Mouse (Mus musculus) hindbrain, embryonic 16.5 days (tissue): ENCODE results near the gene Top3a. TPM values are rescaled to one million over a fixed set of nuclear protein-coding genes. Genes with fewer than 3 reads are reported as not detected.
A peak's percentile ranks its signal among the peaks of the same experiment; 100 is the strongest.

Experiments used
- ATAC-seq: fragments of 200-750 bp; cut with Nextera tagmentation; 2 replicates; pipeline ENCODE4 v1.8.0; 2017; ENCODE audit warnings: moderate TSS enrichment, moderate library complexity
- H3K27ac ChIP-seq: fragments of 300-500 bp; sonication (generic); 2 replicates; pipeline ENCODE4 v1.5.1; 2014; ENCODE audit warnings: low read depth, mild to moderate bottlenecking, control low read depth, low read length, moderate library complexity
- H3K27me3 ChIP-seq: fragments of 300-500 bp; sonication (generic); replicated peaks from 2 replicates; pipeline ENCODE4 v1.6.1; 2014; ENCODE audit warnings: low read length; ENCODE audit not compliant: control insufficient read depth, insufficient read depth
- H3K36me3 ChIP-seq: fragments of 300-500 bp; sonication (generic); 2 replicates; pipeline ENCODE4 v1.6.1; 2014; ENCODE audit warnings: mild to moderate bottlenecking, low read length, moderate library complexity, mixed read lengths; ENCODE audit not compliant: control insufficient read depth, insufficient read depth
- H3K4me1 ChIP-seq: fragments of 300-500 bp; sonication (generic); 2 replicates; pipeline ENCODE4 v1.6.1; 2014; ENCODE audit warnings: low read depth, low read length; ENCODE audit not compliant: control insufficient read depth, insufficient read depth
- H3K4me2 ChIP-seq: fragments of 300-500 bp; sonication (generic); 2 replicates; pipeline ENCODE4 v1.6.1; 2014; ENCODE audit warnings: mild to moderate bottlenecking, low read length, control low read depth, moderate library complexity
- H3K4me3 ChIP-seq: fragments of 300-500 bp; sonication (generic); 2 replicates; pipeline ENCODE4 v1.5.1; 2014; ENCODE audit warnings: mild to moderate bottlenecking, low read length, control low read depth, moderate library complexity
- H3K9ac ChIP-seq: fragments of 300-500 bp; sonication (generic); 2 replicates; pipeline ENCODE4 v1.6.1; 2014; ENCODE audit warnings: low read depth, mild to moderate bottlenecking, control low read depth, low read length, moderate library complexity
- H3K9me3 ChIP-seq: fragments of 300-500 bp; sonication (generic); 2 replicates; pipeline ENCODE4 v1.6.1; 2014; ENCODE audit warnings: mild to moderate bottlenecking, low read length, moderate library complexity; ENCODE audit not compliant: control insufficient read depth
- WGBS: fragments of 180-500 bp; shearing (Covaris S2); extraction: QIAGEN DNeasy Blood & Tissue Kit; methylation state at CpG from one replicate; pipeline ENCODE4 v1.1.7; 2014; 5-methylcytosine and 5-hydroxymethylcytosine counted together
- polyA plus RNA-seq: library from polyadenylated mRNA; unstranded; fragments of >200 nt; fragmentation: Nextera tagmentation; extraction: Ambion mirVana; gene quantifications from 2 replicates; pipeline ENCODE4 v1.2.1, GENCODE M21; 2015

The Top3a gene
- polyA plus RNA-seq, 1 experiment from 2014 or later, result 7.7 TPM

- Histone ChIP-seq H3K27me3 (no peaks in the 10 kb centered on the region), H3K36me3 (peaks cover 10% of the 10 kb centered on the region), H3K4me3 (no peak overlapping the region), H3K4me1 (no peaks in the 10 kb centered on the region), H3K9ac (no peak overlapping the region), H3K27ac (no peak overlapping the region), H3K4me2 (no peak overlapping the region), H3K9me3 (no peaks in the 10 kb centered on the region)
- ATAC-seq, result no peak
- 89% methylated on average over 3 of the region's 3 CpGs for WGBS
Measured at GRCm38 (mm10) chr11:60761681-60762080, 15.5 kb downstream of the Top3a start.

- no peak overlapping the region for H3K4me3 ChIP-seq
- H3K27me3 ChIP-seq, result no peaks in the 10 kb centered on the region
- H3K27ac ChIP-seq, result no peak overlapping the region
- 94% methylated on average over 7 of the region's 7 CpGs for WGBS
- no peak overlapping the region for H3K4me2 ChIP-seq
- ATAC-seq, result no peak
- H3K9me3 ChIP-seq, result no peaks in the 10 kb centered on the region
- H3K9ac ChIP-seq, result no peak overlapping the region
- H3K36me3 ChIP-seq, result peaks cover 34% of the 10 kb centered on the region
- H3K4me1 ChIP-seq, result no peaks in the 10 kb centered on the region
Measured at GRCm38 (mm10) chr11:60755570-60755969, 21.6 kb downstream of the Top3a start.

- no peak overlapping the region for H3K9ac ChIP-seq
- H3K27ac ChIP-seq, result no peak overlapping the region
- no peaks in the 10 kb centered on the region for H3K4me1 ChIP-seq
- H3K36me3 ChIP-seq, result peaks cover 18% of the 10 kb centered on the region
- H3K4me2 ChIP-seq, result no peak overlapping the region
- H3K9me3 ChIP-seq, result no peaks in the 10 kb centered on the region
- H3K4me3 ChIP-seq, result no peak overlapping the region
- no peak for ATAC-seq
- 78% methylated on average over 3 of the region's 3 CpGs for WGBS
- H3K27me3 ChIP-seq, result no peaks in the 10 kb centered on the region
Measured at GRCm38 (mm10) chr11:60740321-60740720, 36.8 kb downstream of the Top3a start.

GRCm38 (mm10) chr11:60737450-60737849 lies 39.7 kb downstream of the Top3a start:
- Histone ChIP-seq H3K27me3 (no peaks in the 10 kb centered on the region), H3K9ac (no peak overlapping the region), H3K4me3 (no peak overlapping the region), H3K36me3 (peaks cover 14% of the 10 kb centered on the region), H3K4me1 (no peaks in the 10 kb centered on the region), H3K27ac (no peak overlapping the region), H3K9me3 (no peaks in the 10 kb centered on the region), H3K4me2 (no peak overlapping the region)
- no peak for ATAC-seq

GRCm38 (mm10) chr11:60736491-60736890 lies 40.7 kb downstream of the Top3a start:
- H3K36me3 ChIP-seq, result peaks cover 21% of the 10 kb centered on the region
- no peak overlapping the region for H3K4me3 ChIP-seq
- no peaks in the 10 kb centered on the region for H3K9me3 ChIP-seq
- H3K4me1 ChIP-seq, result no peaks in the 10 kb centered on the region
- no peak overlapping the region for H3K4me2 ChIP-seq
- H3K9ac ChIP-seq, result no peak overlapping the region
- WGBS, result 85% methylated on average over 3 of the region's 3 CpGs
- no peak for ATAC-seq
- H3K27me3 ChIP-seq, result no peaks in the 10 kb centered on the region
- H3K27ac ChIP-seq, result no peak overlapping the region

GRCm38 (mm10) chr11:60735191-60735590 lies 42.0 kb downstream of the Top3a start:
- H3K27me3 ChIP-seq, result no peaks in the 10 kb centered on the region
- H3K36me3 ChIP-seq, result peaks cover 23% of the 10 kb centered on the region
- WGBS, result 82% methylated on average over 5 of the region's 5 CpGs
- no peak overlapping the region for H3K27ac ChIP-seq
- no peak overlapping the region for H3K9ac ChIP-seq
- ATAC-seq, result no peak
- H3K4me1 ChIP-seq, result no peaks in the 10 kb centered on the region
- H3K9me3 ChIP-seq, result no peaks in the 10 kb centered on the region
- no peak overlapping the region for H3K4me2 ChIP-seq
- no peak overlapping the region for H3K4me3 ChIP-seq

- Histone ChIP-seq H3K9ac (no peak overlapping the region), H3K27ac (no peak overlapping the region), H3K36me3 (peaks cover 20% of the 10 kb centered on the region; the same call in 1 of the 2 replicates), H3K4me1 (peaks cover 3% of the 10 kb centered on the region), H3K4me3 (no peak overlapping the region), H3K4me2 (no peak overlapping the region), H3K9me3 (no peaks in the 10 kb centered on the region), H3K27me3 (no peaks in the 10 kb centered on the region)
- 78% methylated on average over 2 of the region's 2 CpGs for WGBS
- ATAC-seq, result no peak
Measured at GRCm38 (mm10) chr11:60734206-60734605, 43.0 kb downstream of the Top3a start.

GRCm38 (mm10) chr11:60731251-60731650 lies 45.9 kb downstream of the Top3a start:
- 93% methylated on average over 14 of the region's 14 CpGs for WGBS
- ATAC-seq, result no peak
- H3K27ac ChIP-seq, result no peak overlapping the region
- no peak overlapping the region for H3K4me2 ChIP-seq
- no peaks in the 10 kb centered on the region for H3K9me3 ChIP-seq
- H3K9ac ChIP-seq, result no peak overlapping the region
- no peak overlapping the region for H3K4me3 ChIP-seq
- H3K27me3 ChIP-seq, result no peaks in the 10 kb centered on the region
- peaks cover 18% of the 10 kb centered on the region; the same call in 1 of the 2 replicates for H3K36me3 ChIP-seq
- H3K4me1 ChIP-seq, result peaks cover 20% of the 10 kb centered on the region

- WGBS, result 91% methylated on average over 9 of the region's 9 CpGs
- no peak for ATAC-seq
- Histone ChIP-seq H3K9ac (no peak overlapping the region), H3K27ac (no peak overlapping the region), H3K4me1 (peaks cover 24% of the 10 kb centered on the region), H3K9me3 (no peaks in the 10 kb centered on the region), H3K4me2 (no peak overlapping the region), H3K27me3 (no peaks in the 10 kb centered on the region), H3K4me3 (no peak overlapping the region), H3K36me3 (peaks cover 18% of the 10 kb centered on the region; the same call in 1 of the 2 replicates)
Measured at GRCm38 (mm10) chr11:60730169-60730568, 47.0 kb downstream of the Top3a start.

GRCm38 (mm10) chr11:60729217-60729641 lies 47.9 kb downstream of the Top3a start:
- H3K9ac ChIP-seq, result peak overlapping the region; percentile 78
- ATAC-seq, result no peak
- no peak overlapping the region for H3K27ac ChIP-seq
- H3K4me3 ChIP-seq, result peak overlapping the region; percentile 70
- H3K4me1 ChIP-seq, result peaks cover 24% of the 10 kb centered on the region
- no peaks in the 10 kb centered on the region for H3K27me3 ChIP-seq
- peak overlapping the region; percentile 77 for H3K4me2 ChIP-seq
- H3K36me3 ChIP-seq, result peaks cover 24% of the 10 kb centered on the region
- 74% methylated on average over 6 of the region's 6 CpGs for WGBS
- no peaks in the 10 kb centered on the region for H3K9me3 ChIP-seq
